Mouse (Mus musculus) CH12.LX (cell line): ENCODE data around the gene Hoxb3. TPM values are rescaled to one million over a fixed set of nuclear protein-coding genes. Genes with fewer than 3 reads are reported as not detected.

Source experiments
- DNase-seq: peaks from one replicate; pipeline ENCODE4 v3.0.0-alpha.2; 2013; ENCODE audit errors: extremely low read depth
- H3K27ac ChIP-seq: 2 replicates; pipeline ENCODE4 v1.5.1; 2012; ENCODE audit warnings: low read depth, mild to moderate bottlenecking, control low read depth, moderate library complexity; ENCODE audit not compliant: insufficient read depth
- H3K27me3 ChIP-seq: replicated peaks from 2 replicates; pipeline ENCODE3; 2012; ENCODE audit warnings: inconsistent platforms
- H3K36me3 ChIP-seq, 2 experiments: replicated peaks in 1 of 2; 2 replicates each; pipeline versions ENCODE3 to v1.6.1; 2012; ENCODE audit warnings: inconsistent platforms in 1 of 2, low read length in 1 of 2, mild to moderate bottlenecking in 1 of 2, mixed read lengths in 1 of 2, moderate library complexity in 1 of 2; ENCODE audit not compliant: control insufficient read depth in 1 of 2, insufficient read depth in 1 of 2
- H3K4me1 ChIP-seq, 2 experiments: 2 replicates each; pipeline ENCODE4 v1.6.1; 2012; ENCODE audit warnings: inconsistent platforms in 1 of 2, moderate library complexity in 1 of 2; ENCODE audit not compliant: insufficient read depth in 2 of 2, control insufficient read depth in 1 of 2
- H3K4me2 ChIP-seq: 2 replicates; pipeline ENCODE4 v1.6.1; 2012; ENCODE audit warnings: low read depth, mild to moderate bottlenecking, control low read depth; ENCODE audit not compliant: poor library complexity, insufficient read depth, severe bottlenecking
- H3K4me3 ChIP-seq, 3 experiments: fragments of 150-350 bp in 1 of 3; sonication (generic) in 1 of 3; replicated peaks in 1 of 3; 2 replicates each; pipeline versions ENCODE3 to v1.5.1; 2011 to 2012; ENCODE audit warnings: low read depth in 2 of 3, low read length in 2 of 3, mild to moderate bottlenecking in 2 of 3, moderate library complexity in 2 of 3, control low read depth in 1 of 3, improper control_type of control experiment in 1 of 3, inconsistent platforms in 1 of 3, mixed read lengths in 1 of 3; ENCODE audit not compliant: poor library complexity in 1 of 3
- H3K79me2 ChIP-seq: replicated peaks from 2 replicates; pipeline ENCODE4 v1.6.1; 2012; ENCODE audit warnings: mild to moderate bottlenecking, moderate library complexity; ENCODE audit not compliant: control insufficient read depth, poor library complexity, insufficient read depth, severe bottlenecking; ENCODE audit errors: extremely low read depth
- H3K9ac ChIP-seq: 2 replicates; pipeline ENCODE4 v1.6.1; 2012; ENCODE audit warnings: low read depth, mild to moderate bottlenecking, control low read depth, moderate library complexity; ENCODE audit not compliant: insufficient read depth
- H3K9me3 ChIP-seq: replicated peaks from 2 replicates; pipeline ENCODE3; 2012; ENCODE audit warnings: low read length, inconsistent platforms, mixed read lengths
- BHLHE40 ChIP-seq: IDR thresholded peaks from 2 replicates; pipeline ENCODE4 v1.6.1; 2011; ENCODE audit warnings: mild to moderate bottlenecking, low read depth, low read length, improper control_type of control experiment
- CHD2 ChIP-seq: IDR thresholded peaks from 2 replicates; pipeline ENCODE4 v1.6.1; 2011; ENCODE audit warnings: low read length, improper control_type of control experiment
- E2F4 ChIP-seq: IDR thresholded peaks from 2 replicates; pipeline ENCODE4 v1.6.1; 2011; ENCODE audit warnings: low read depth, low read length, improper control_type of control experiment; ENCODE audit not compliant: insufficient replicate concordance
- ELF1 ChIP-seq: IDR thresholded peaks from 2 replicates; pipeline ENCODE4 v1.6.1; 2014; ENCODE audit warnings: low read depth, mild to moderate bottlenecking, inconsistent platforms, low read length, improper control_type of control experiment
- ETS1 ChIP-seq: conservative IDR thresholded peaks from 2 replicates; pipeline ENCODE4 v1.6.1; 2012; ENCODE audit warnings: low read depth, mild to moderate bottlenecking, inconsistent platforms, low read length, improper control_type of control experiment, moderate library complexity
- IRF4 ChIP-seq: IDR thresholded peaks from 2 replicates; pipeline ENCODE4 v1.6.1; 2014; ENCODE audit warnings: low read depth, mild to moderate bottlenecking, inconsistent platforms, low read length, improper control_type of control experiment
- JUN ChIP-seq: IDR thresholded peaks from 2 replicates; pipeline ENCODE4 v1.6.1; 2011; ENCODE audit warnings: low read depth, mild to moderate bottlenecking, low read length, improper control_type of control experiment, moderate library complexity; ENCODE audit not compliant: insufficient read depth
- KAT2A ChIP-seq: IDR thresholded peaks from 2 replicates; pipeline ENCODE4 v1.6.1; 2012; ENCODE audit warnings: low read length, improper control_type of control experiment, inconsistent platforms; ENCODE audit not compliant: insufficient replicate concordance
- MAX ChIP-seq: IDR thresholded peaks from 2 replicates; pipeline ENCODE4 v1.6.1; 2011; ENCODE audit warnings: low read length, improper control_type of control experiment
- MEF2A ChIP-seq: IDR thresholded peaks from 2 replicates; pipeline ENCODE4 v1.6.1; 2014; ENCODE audit warnings: low read depth, mild to moderate bottlenecking, inconsistent platforms, low read length, improper control_type of control experiment, borderline replicate concordance
- MXI1 ChIP-seq: IDR thresholded peaks from 2 replicates; pipeline ENCODE4 v1.6.1; 2011; ENCODE audit warnings: mild to moderate bottlenecking, low read depth, low read length, improper control_type of control experiment
- MYC ChIP-seq: IDR thresholded peaks from 2 replicates; pipeline ENCODE4 v1.6.1; 2011; ENCODE audit warnings: low read depth, mild to moderate bottlenecking, improper control_type of control experiment, low read length
- NRF1 ChIP-seq: IDR thresholded peaks from 2 replicates; pipeline ENCODE4 v1.6.1; 2014; ENCODE audit warnings: low read depth, mild to moderate bottlenecking, inconsistent platforms, low read length, improper control_type of control experiment, moderate library complexity
- POLR2AphosphoS2 ChIP-seq: IDR thresholded peaks from 2 replicates; pipeline ENCODE4 v1.6.1; 2011; ENCODE audit warnings: low read depth, low read length, improper control_type of control experiment
- RCOR1 ChIP-seq: conservative IDR thresholded peaks from 2 replicates; pipeline ENCODE4 v1.6.1; 2012; ENCODE audit warnings: low read depth, mild to moderate bottlenecking, inconsistent platforms, low read length, improper control_type of control experiment
- SIN3A ChIP-seq: IDR thresholded peaks from 2 replicates; pipeline ENCODE4 v1.6.1; 2012; ENCODE audit warnings: low read length, improper control_type of control experiment, inconsistent platforms
- SMC3 ChIP-seq: IDR thresholded peaks from 2 replicates; pipeline ENCODE4 v1.6.1; 2011; ENCODE audit warnings: low read depth, low read length, improper control_type of control experiment
- TBP ChIP-seq: conservative IDR thresholded peaks from 2 replicates; pipeline ENCODE4 v1.6.1; 2011; ENCODE audit warnings: low read depth, low read length, improper control_type of control experiment
- TCF12 ChIP-seq: IDR thresholded peaks from 2 replicates; pipeline ENCODE4 v1.6.1; 2014; ENCODE audit warnings: low read depth, mild to moderate bottlenecking, inconsistent platforms, low read length, improper control_type of control experiment
- ZC3H11A ChIP-seq: IDR thresholded peaks from 2 replicates; pipeline ENCODE4 v1.6.1; 2012; ENCODE audit warnings: low read depth, mild to moderate bottlenecking, inconsistent platforms, low read length, improper control_type of control experiment
- ZKSCAN1 ChIP-seq: IDR thresholded peaks from 2 replicates; pipeline ENCODE4 v1.6.1; 2012; ENCODE audit warnings: low read depth, inconsistent platforms, low read length, improper control_type of control experiment, borderline replicate concordance
- dilution Hi-C: fragments of 300-500 bp; cut with MboI; formaldehyde crosslinking; loops from 2 replicates; pipeline ENCODE4 v1.14.3; 2020; ENCODE audit warnings: low sequenced_read_pairs; ENCODE audit not compliant: extremely low pct_unique_long_range_greater_than_20kb, extremely low pct_ligation_motif_present
- in situ Hi-C: fragments of 300-500 bp; cut with MboI; formaldehyde crosslinking; loops from 3 replicates; pipeline ENCODE4 v1.14.3; 2019; ENCODE audit warnings: low sequenced_read_pairs, low pct_ligation_motif_present, low pct_unique_long_range_greater_than_20kb, mixed read lengths
- polyA plus RNA-seq: library from polyadenylated mRNA; unstranded; fragments of >175 nt; gene quantifications from 2 replicates; pipeline ENCODE4 v1.2.1, GENCODE M21; 2012; ENCODE audit warnings: low read depth; ENCODE audit not compliant: insufficient read length
- total RNA-seq, 2 experiments: library from RNA; depleted of rRNA; stranded (reverse); fragments of 300-350 nt in 1 of 2; fragments of >200 nt in 1 of 2; gene quantifications; 2 replicates each; pipeline ENCODE4 v1.2.3; 2012 to 2014

Hoxb3 gene
- total and polyA plus RNA-seq, 3 experiments, result 0.07 to 0.29 (median 0.21) TPM

- Histone ChIP-seq H3K27ac (no peak overlapping the region), H3K36me3 (peaks cover 0 to 10% of the 10 kb centered on the region in 2 experiments), H3K4me2 (no peak overlapping the region), H3K9ac (no peak overlapping the region), H3K4me3 (no peak overlapping the region), H3K27me3 (peaks cover 11% of the 10 kb centered on the region), H3K4me1 (peaks cover 3 to 13% of the 10 kb centered on the region in 2 experiments; a peak in 2 of 4 replicates), H3K79me2 (no peaks in the 10 kb centered on the region), H3K9me3 (peaks cover 8% of the 10 kb centered on the region)
- DNase-seq, result no peak
- in situ Hi-C loops (no loop called here), dilution Hi-C loops (no loop called here)
- TF ChIP-seq BHLHE40 (no peak), TBP (no peak), IRF4 (no peak), NRF1 (no peak), TCF12 (no peak), RCOR1 (no peak), MAX (no peak), KAT2A (no peak), JUN (no peak), CHD2 (no peak), MXI1 (no peak), POLR2AphosphoS2 (no peak), SMC3 (no peak), MEF2A (no peak)
Observed at GRCm38 (mm10) chr11:96345220-96345892, 22.2 kb downstream of the Hoxb3 start.

- no peak overlapping the region for H3K27ac ChIP-seq
- TF ChIP-seq SMC3, result no peak
- no peak for TF ChIP-seq POLR2AphosphoS2
- TF ChIP-seq ZKSCAN1, result no peak
- TF ChIP-seq TCF12, result no peak
- no peak for TF ChIP-seq ELF1
- no peak for TF ChIP-seq E2F4
- TF ChIP-seq ZC3H11A, result no peak
- TF ChIP-seq TBP, result no peak
- TF ChIP-seq KAT2A, result no peak
- TF ChIP-seq SIN3A, result no peak
- no peak for TF ChIP-seq ETS1
- TF ChIP-seq MYC, result no peak
- no peak for TF ChIP-seq MAX
- peaks cover 0 to 10% of the 10 kb centered on the region in 2 experiments for H3K36me3 ChIP-seq
- peaks cover 13% of the 10 kb centered on the region for H3K27me3 ChIP-seq
- H3K9ac ChIP-seq, result no peak overlapping the region
- DNase-seq, result no peak
- no peak overlapping the region for H3K4me2 ChIP-seq
- peaks cover 3 to 21% of the 10 kb centered on the region in 2 experiments; a peak in 2 of 4 replicates for H3K4me1 ChIP-seq
- dilution Hi-C loops, result no loop called here
- H3K4me3 ChIP-seq, result no peak overlapping the region
- H3K9me3 ChIP-seq, result peaks cover 8% of the 10 kb centered on the region
- H3K79me2 ChIP-seq, result no peaks in the 10 kb centered on the region
- in situ Hi-C loops, result no loop called here
Observed at GRCm38 (mm10) chr11:96345893-96346806, 23.0 kb downstream of the Hoxb3 start.
